In genomic region chr2:84396557-84396956, GRCm38 (mm10) we compare ENCODE assay signal across 25 mouse cellular contexts. TPM values are rescaled to one million over a fixed set of nuclear protein-coding genes. Genes with fewer than 3 reads are reported as not detected.
DNase-seq lines count a peak whose midpoint lies in the region; ATAC-seq and TF ChIP-seq lines count a peak whose summit lies in the region.
"Had no signal": no experiment of that assay in that cellular context is flagged by ENCODE, and none has a peak within 500 bp of the region (broad histone marks: within the 10 kb centered on the region; RNA-seq: fewer than 3 reads in every experiment).

No protein-coding gene starts in this region.

- 69% methylated on average over 4 of the region's 4 CpGs for WGBS in forebrain, postnatal 0 days
- 92% methylated on average over 4 of the region's 4 CpGs for WGBS in forebrain, embryonic 10.5 days
- 63% methylated on average over 4 of the region's 4 CpGs for WGBS in hindbrain, embryonic 15.5 days
- 82% methylated on average over 4 of the region's 4 CpGs for WGBS in hindbrain, embryonic 11.5 days

- TF ChIP-seq CTCF in forebrain, postnatal 0 days (IDR thresholded peaks at IDR 0.05; ENCODE audit: low read depth) = no peak
- no peak for TF ChIP-seq CTCF in layer of hippocampus, adult 2 months (conservative IDR thresholded peaks at IDR 0.05)

- H3K27ac ChIP-seq in forebrain, postnatal 0 days (ENCODE audit: low read depth, low read length) = no peak overlapping the region
- no peak overlapping the region for H3K27ac ChIP-seq in forebrain, embryonic 10.5 days
- H3K27ac ChIP-seq in hindbrain, embryonic 15.5 days (replicated peaks) = no peak overlapping the region
- H3K27ac ChIP-seq in hindbrain, embryonic 11.5 days (ENCODE audit: low read depth, low read length) = no peak overlapping the region
- peak overlapping the region; percentile 62 for H3K27ac ChIP-seq in layer of hippocampus, adult 2 months
- H3K27ac ChIP-seq: embryonic facial prominence, embryonic 12.5 days; embryonic facial prominence, embryonic 15.5 days; forebrain, embryonic 12.5 days; forebrain, embryonic 15.5 days; heart, embryonic 15.5 days had no signal

- no peaks in the 10 kb centered on the region for H3K4me1 ChIP-seq in forebrain, postnatal 0 days (ENCODE audit: insufficient read depth)
- H3K4me1 ChIP-seq in forebrain, embryonic 10.5 days = no peaks in the 10 kb centered on the region
- no peaks in the 10 kb centered on the region for H3K4me1 ChIP-seq in hindbrain, embryonic 15.5 days (replicated peaks)
- no peaks in the 10 kb centered on the region for H3K4me1 ChIP-seq in hindbrain, embryonic 11.5 days (replicated peaks; ENCODE audit: control insufficient read depth, insufficient read depth, low read length)
- H3K4me1 ChIP-seq: embryonic facial prominence, embryonic 12.5 days; embryonic facial prominence, embryonic 15.5 days; forebrain, embryonic 12.5 days; forebrain, embryonic 15.5 days had no signal

- H3K9ac ChIP-seq in forebrain, postnatal 0 days = no peak overlapping the region
- H3K9ac ChIP-seq in hindbrain, embryonic 15.5 days = no peak overlapping the region
- H3K9ac ChIP-seq in hindbrain, embryonic 11.5 days (ENCODE audit: low read depth, low read length) = no peak overlapping the region
- H3K9ac ChIP-seq: embryonic facial prominence, embryonic 12.5 days; embryonic facial prominence, embryonic 15.5 days; forebrain, embryonic 12.5 days; forebrain, embryonic 15.5 days; heart, embryonic 12.5 days; heart, embryonic 15.5 days had no signal

- H3K9me3 ChIP-seq in forebrain, postnatal 0 days (ENCODE audit: low read length) = no peaks in the 10 kb centered on the region
- no peaks in the 10 kb centered on the region for H3K9me3 ChIP-seq in forebrain, embryonic 10.5 days
- no peaks in the 10 kb centered on the region for H3K9me3 ChIP-seq in hindbrain, embryonic 15.5 days
- no peaks in the 10 kb centered on the region for H3K9me3 ChIP-seq in hindbrain, embryonic 11.5 days (ENCODE audit: control insufficient read depth, low read length)
- H3K9me3 ChIP-seq: embryonic facial prominence, embryonic 12.5 days; embryonic facial prominence, embryonic 15.5 days; forebrain, embryonic 12.5 days; forebrain, embryonic 15.5 days; heart, embryonic 12.5 days; heart, embryonic 15.5 days had no signal

- no peak overlapping the region for H3K4me3 ChIP-seq in forebrain, postnatal 0 days (ENCODE audit: low read depth, low read length)
- H3K4me3 ChIP-seq in forebrain, embryonic 10.5 days = no peak overlapping the region
- no peak overlapping the region for H3K4me3 ChIP-seq in hindbrain, embryonic 15.5 days
- no peak overlapping the region for H3K4me3 ChIP-seq in hindbrain, embryonic 11.5 days (ENCODE audit: low read depth, low read length)
- no peak overlapping the region for H3K4me3 ChIP-seq in layer of hippocampus, adult 2 months
- H3K4me3 ChIP-seq: embryonic facial prominence, embryonic 12.5 days; embryonic facial prominence, embryonic 15.5 days; forebrain, embryonic 12.5 days; forebrain, embryonic 15.5 days; heart, embryonic 12.5 days; heart, embryonic 15.5 days had no signal

- H3K4me2 ChIP-seq in forebrain, postnatal 0 days (ENCODE audit: low read depth) = no peak overlapping the region
- no peak overlapping the region for H3K4me2 ChIP-seq in hindbrain, embryonic 15.5 days
- H3K4me2 ChIP-seq in hindbrain, embryonic 11.5 days (replicated peaks; ENCODE audit: low read depth, low read length) = no peak overlapping the region
- H3K4me2 ChIP-seq: embryonic facial prominence, embryonic 12.5 days; embryonic facial prominence, embryonic 15.5 days; forebrain, embryonic 12.5 days; forebrain, embryonic 15.5 days; heart, embryonic 12.5 days; heart, embryonic 15.5 days had no signal

- H3K27me3 ChIP-seq in forebrain, postnatal 0 days (ENCODE audit: insufficient read depth, low read length) = no peaks in the 10 kb centered on the region
- H3K27me3 ChIP-seq in forebrain, embryonic 10.5 days (ENCODE audit: poor library complexity, severe bottlenecking) = no peaks in the 10 kb centered on the region
- H3K27me3 ChIP-seq in hindbrain, embryonic 15.5 days = no peaks in the 10 kb centered on the region
- H3K27me3 ChIP-seq in hindbrain, embryonic 11.5 days (ENCODE audit: control insufficient read depth, insufficient read depth, low read length) = no peaks in the 10 kb centered on the region
- H3K27me3 ChIP-seq: embryonic facial prominence, embryonic 12.5 days; embryonic facial prominence, embryonic 15.5 days; forebrain, embryonic 12.5 days; forebrain, embryonic 15.5 days; heart, embryonic 12.5 days; heart, embryonic 15.5 days had no signal

- H3K36me3 ChIP-seq in forebrain, postnatal 0 days (ENCODE audit: insufficient read depth) = no peaks in the 10 kb centered on the region
- no peaks in the 10 kb centered on the region for H3K36me3 ChIP-seq in forebrain, embryonic 10.5 days (replicated peaks)
- H3K36me3 ChIP-seq in hindbrain, embryonic 15.5 days = no peaks in the 10 kb centered on the region
- no peaks in the 10 kb centered on the region for H3K36me3 ChIP-seq in hindbrain, embryonic 11.5 days (ENCODE audit: control insufficient read depth, insufficient read depth, low read length)
- H3K36me3 ChIP-seq: embryonic facial prominence, embryonic 12.5 days; embryonic facial prominence, embryonic 15.5 days; forebrain, embryonic 12.5 days; forebrain, embryonic 15.5 days; heart, embryonic 12.5 days; heart, embryonic 15.5 days had no signal

- peak; percentile 50 for ATAC-seq in forebrain, postnatal 0 days
- peak; percentile 69 for ATAC-seq in hindbrain, embryonic 15.5 days (ENCODE audit: low FRiP score, low read depth)
- ATAC-seq in hindbrain, embryonic 11.5 days (ENCODE audit: low FRiP score) = no peak
- no peak for ATAC-seq in megakaryocyte, adult 5-6 weeks (ENCODE audit: poor library complexity, severe bottlenecking)
- ATAC-seq: activated CD4-positive, CD25-positive, alpha-beta regulatory T cell, adult 4 months; forebrain, embryonic 15.5 days; intestine, postnatal 0 days had no signal

- no peak for DNase-seq in forebrain, postnatal 0 days
- DNase-seq in forebrain, embryonic 10.5 days (ENCODE audit: extremely low spot score, low spot score) = no peak
- no peak for DNase-seq in hindbrain, embryonic 11.5 days (ENCODE audit: low spot score)
- no peak for DNase-seq in layer of hippocampus, adult 2 months (ENCODE audit: low spot score in 2 of 2)
- DNase-seq in layer of hippocampus, adult 9-11 months = no peak
- DNase-seq: adrenal gland, adult 8-10 months; adrenal gland, postnatal 25 days; cerebellum, adult 11 months; cerebellum, adult 2 months; cerebellum, adult 9-11 months; cerebellum, postnatal 25 days; gastrocnemius, postnatal 10 days; gastrocnemius, postnatal 36 days; heart, postnatal 10 days; heart, postnatal 36 days had no signal

RNA-seq across cellular contexts. Expression of gene Calcrl, which starts 28.7 kb away (rescaled TPM):
- total RNA-seq in forebrain, postnatal 0 days (2014; rRNA removed) = 12.5 and 14.1 TPM in 2 replicates
- polyA plus RNA-seq in forebrain, postnatal 0 days (2015; fragmentation: Nextera tagmentation; extraction: Ambion mirVana) = 3.9 and 6.1 TPM in 2 replicates
- 9.5 and 10.4 TPM in 2 replicates for polyA plus RNA-seq in forebrain, embryonic 10.5 days (2016; fragmentation: Nextera tagmentation; extraction: Ambion mirVana)
- polyA plus RNA-seq in hindbrain, embryonic 15.5 days (2015; fragmentation: Nextera tagmentation; extraction: Ambion mirVana) = 12.1 and 15.2 TPM in 2 replicates
- 17.7 and 18.5 TPM in 2 replicates for polyA plus RNA-seq in hindbrain, embryonic 11.5 days (2014; fragmentation: Nextera tagmentation; extraction: Ambion mirVana)
- 1 to 10 TPM; 8.0 to 8.5 TPM for total RNA-seq in layer of hippocampus, adult 2 months (2021)
- total RNA-seq in megakaryocyte, adult 5-6 weeks (2015) = 17.8 and 25.6 TPM in 2 replicates
- 49.4 and 66.0 TPM in 2 replicates for total RNA-seq in megakaryocyte, adult 5-6 weeks (2017)

Comparison
In these comparisons a context has a peak if more than half of its experiments do, and no peak if none do; other contexts are left out.
1. ATAC-seq: peak in forebrain, postnatal 0 days (single experiment) and hindbrain, embryonic 15.5 days (single experiment); none in hindbrain, embryonic 11.5 days (single experiment) and megakaryocyte, adult 5-6 weeks (single experiment).